Mouse (Mus musculus) T-helper 17 cell (primary cell): Measurements from ENCODE around the gene Ttc30a1.

ENCODE experiments used
- in situ Hi-C, 2 experiments: fragments of 300-600 bp; cut with MboI, MseI; formaldehyde crosslinking; loops; 1 replicate in 1 of 2; 2 replicates in 1 of 2; pipeline ENCODE4 v1.15.1; 2025; ENCODE audit warnings: high pct_unique_total_duplicates in 2 of 2

The Ttc30a1 gene

DNA sequence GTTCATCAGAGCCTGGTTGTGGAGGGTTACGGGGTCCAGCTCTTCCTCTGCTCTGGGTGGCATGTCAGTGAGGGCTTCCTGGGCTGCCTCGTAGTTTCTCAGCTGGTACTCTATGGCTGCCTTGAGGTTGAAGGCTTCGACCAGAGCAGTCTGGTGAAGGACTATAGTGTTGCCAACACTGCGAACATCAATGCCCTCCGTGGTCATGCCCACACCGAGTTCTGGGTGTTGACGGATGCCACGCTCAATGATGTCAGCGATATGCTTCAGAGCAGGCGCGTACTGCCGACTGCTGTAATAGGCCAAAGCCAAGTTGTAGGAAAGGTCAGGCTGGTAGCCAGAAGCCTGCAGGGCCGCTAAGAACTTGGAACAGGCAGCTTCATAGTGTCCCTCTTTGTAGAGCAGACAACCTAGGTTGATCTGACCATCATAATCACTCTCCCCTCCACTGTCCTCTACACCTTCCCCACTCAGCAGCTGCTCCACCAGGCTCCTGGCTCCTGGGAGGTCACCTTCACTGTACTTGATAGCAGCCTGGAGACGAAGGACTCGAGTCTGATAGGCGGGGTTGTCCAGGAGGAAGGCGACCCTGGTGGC lies 44.1 kb downstream of the Ttc30a1 start:
- in situ Hi-C loops: loop anchor here (5.0 kb wide), 1 partner anchor 40 kb away; the partner anchor contains the start of gene Ttc30a2 (in 2 of the 2)

GRCm38 (mm10) chr2:75936685-75937084 lies 45.1 kb downstream of the Ttc30a1 start:
- in situ Hi-C loops: loop anchor here (5.0 kb wide), 1 partner anchor 41 kb away; the partner anchor contains the start of gene Ttc30a2 (in 2 of the 2)

- in situ Hi-C loops: no loop called here
Measured at GRCm38 (mm10) chr2:75933541-75933940, 48.2 kb downstream of the Ttc30a1 start.

DNA sequence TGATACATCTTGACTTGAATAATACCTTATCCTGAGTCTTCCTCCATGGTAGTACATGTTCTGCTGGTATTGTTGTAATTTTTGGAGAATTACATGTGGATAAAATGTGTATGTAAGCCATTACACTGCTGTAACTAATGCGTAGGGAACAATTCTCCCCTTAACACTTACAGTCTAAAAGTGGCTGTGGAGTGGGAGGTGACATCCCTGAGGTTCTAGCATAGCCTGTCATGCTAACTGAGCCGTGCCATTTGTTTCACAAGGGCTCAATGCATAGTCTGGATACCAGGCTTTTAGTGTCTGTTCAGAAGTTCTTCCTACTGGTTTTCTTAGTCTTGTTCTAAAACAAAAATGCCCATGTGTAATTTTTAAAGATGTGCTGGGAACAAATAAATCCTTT lies 50.8 kb downstream of the Ttc30a1 start:
- in situ Hi-C loops: no loop called here

- in situ Hi-C loops: no loop called here
Measured at GRCm38 (mm10) chr2:75929786-75930444, 51.9 kb downstream of the Ttc30a1 start.

GRCm38 (mm10) chr2:75929141-75929540 lies 52.6 kb downstream of the Ttc30a1 start:
- in situ Hi-C loops: no loop called here
